Mouse (Mus musculus) telencephalon, adult 2 months (tissue): ENCODE data around the gene Vmn1r53.
"Not testable (repeated sequence)": the region's sequence is repeated elsewhere in the genome, so short reads cannot be mapped to it uniquely, and the experiment has no call there.

Source experiments
- DNase-seq: peaks from one replicate; pipeline ENCODE4 v3.0.0-alpha.2; 2011; ENCODE audit warnings: low read depth, low spot score

The Vmn1r53 gene

GRCm38 (mm10) chr6:90224338-90224737 is at the start of gene Vmn1r53:
Gene Vmn1r53, minus strand, starts transcription at chr6:90224438.
- no peak for DNase-seq

DNA sequence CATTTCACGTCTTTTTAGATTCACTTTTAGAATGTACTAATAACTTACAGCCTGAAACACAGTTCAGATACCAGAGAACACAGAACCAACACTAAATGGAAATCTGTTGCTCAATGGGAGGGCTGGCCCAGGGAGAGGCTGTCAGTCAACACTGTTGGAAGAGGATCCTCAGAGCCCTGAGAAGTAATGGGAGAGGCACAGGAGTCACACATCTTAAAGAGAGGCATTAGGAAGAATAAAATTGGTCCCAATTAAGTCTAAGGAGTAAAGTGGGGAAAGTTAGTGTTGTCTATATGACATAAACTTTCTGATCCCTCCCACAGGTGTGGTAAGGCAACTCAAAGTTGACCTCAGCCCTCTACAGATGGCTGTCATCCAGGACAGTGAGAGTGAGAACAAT is 21.8 kb upstream of the Vmn1r53 start, which contains the start of gene Vmn1r54:
Gene Vmn1r54 (plus strand): TSS at position 301 of the 400 bp plus-strand sequence.
- no peak for DNase-seq

GRCm38 (mm10) chr6:90244019-90244418 is 19.8 kb upstream of the Vmn1r53 start:
- DNase-seq: no peak

- no peak for DNase-seq
Measured at GRCm38 (mm10) chr6:90232681-90233080, 8.4 kb upstream of the Vmn1r53 start.

DNA sequence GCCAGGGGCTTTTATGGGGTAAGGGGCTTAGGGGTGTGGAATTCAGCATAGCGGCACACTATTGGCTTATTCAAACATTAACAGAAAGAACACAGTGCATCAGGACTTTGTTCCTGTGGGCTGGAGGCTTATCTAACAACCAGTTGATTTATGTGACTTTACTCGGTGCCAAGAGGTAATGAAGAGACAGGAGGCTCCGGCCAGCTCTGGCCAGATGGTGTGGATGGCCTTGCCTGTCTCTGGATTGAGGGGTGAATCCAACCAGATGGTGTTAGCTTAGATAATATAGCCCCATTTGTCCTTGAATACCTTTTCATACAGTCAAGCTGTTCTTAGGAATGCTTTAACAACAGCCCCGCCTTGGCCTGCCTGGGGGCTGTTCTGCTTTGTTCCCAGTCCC is 7.9 kb upstream of the Vmn1r53 start:
- DNase-seq: not testable (repeated sequence)

DNA sequence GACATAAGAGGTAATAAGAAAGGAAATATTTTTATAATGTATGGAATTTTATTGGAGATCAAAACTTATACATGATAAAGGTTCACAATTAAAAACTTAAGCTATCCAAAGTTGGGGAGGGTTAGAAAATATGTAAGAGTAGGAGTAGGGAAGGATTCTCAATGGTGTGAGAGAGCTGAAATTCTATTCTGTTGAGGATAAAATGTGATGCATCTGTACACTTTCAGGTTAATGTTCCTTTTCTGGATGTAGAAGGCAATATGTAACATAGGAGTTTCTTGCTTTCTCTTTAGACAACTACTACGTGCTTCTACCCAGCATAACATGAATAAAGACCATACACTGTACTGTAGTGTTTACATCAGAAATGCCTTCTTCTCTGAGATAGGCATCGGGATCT is 21.7 kb downstream of the Vmn1r53 start, which contains the start of gene V1ra8:
Gene V1ra8 (plus strand): TSS at position 301 of the 400 bp plus-strand sequence.
- DNase-seq: not testable (repeated sequence)

- DNase-seq: no peak
Measured at GRCm38 (mm10) chr6:90174508-90174907, 49.7 kb downstream of the Vmn1r53 start, which contains the start of gene Vmn1r52. Gene Vmn1r52, plus strand, starts transcription at chr6:90174808.
